Mouse (Mus musculus): ENCODE data around the gene Nyap1. TPM values are rescaled to one million over a fixed set of nuclear protein-coding genes. Genes with fewer than 3 reads are reported as not detected.
"Not testable (repeated sequence)": the region's sequence is repeated elsewhere in the genome, so short reads cannot be mapped to it uniquely, and the experiment has no call there.

The Nyap1 gene
- total RNA-seq, 2 experiments from 2014 or later: 78.5 to 83.4 TPM

DNA sequence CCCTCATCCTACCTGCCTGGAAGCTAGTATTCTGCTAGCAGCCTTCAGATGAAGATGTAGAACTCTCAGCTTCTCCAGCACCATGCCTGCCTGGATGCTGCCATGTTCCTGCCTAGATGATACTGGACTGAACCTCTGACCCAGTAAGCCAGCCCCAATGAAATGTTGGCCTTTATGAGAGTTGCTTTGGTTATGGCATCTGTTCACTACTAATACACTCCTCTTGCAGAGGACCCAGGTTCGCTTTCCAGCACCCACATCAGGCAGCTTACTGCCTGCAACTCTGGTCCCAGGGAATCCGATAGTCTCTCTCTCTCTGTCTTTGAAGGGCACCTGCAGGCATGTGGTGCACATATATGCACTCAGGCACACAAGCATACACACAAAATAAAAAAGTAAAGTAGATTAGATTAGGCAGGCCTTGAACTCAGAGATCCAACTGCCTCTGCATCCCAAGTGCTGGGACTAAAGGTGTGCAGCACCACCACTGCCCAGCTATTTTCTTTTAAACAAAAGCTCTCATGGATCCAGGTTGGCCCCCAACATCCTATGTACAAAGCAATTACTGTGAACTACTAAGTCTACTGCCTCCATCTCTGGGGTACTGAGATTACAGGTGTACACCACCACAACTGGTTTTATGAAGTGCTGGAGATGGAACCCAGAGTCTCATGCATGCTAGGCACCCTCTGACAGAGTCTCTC, 34.3 kb upstream of the Nyap1 start:
- no peak for DNase-seq (ENCODE audit: low spot score in 2 of 2)
- intact Hi-C loops (cut with DNase I): no loop called here

DNA sequence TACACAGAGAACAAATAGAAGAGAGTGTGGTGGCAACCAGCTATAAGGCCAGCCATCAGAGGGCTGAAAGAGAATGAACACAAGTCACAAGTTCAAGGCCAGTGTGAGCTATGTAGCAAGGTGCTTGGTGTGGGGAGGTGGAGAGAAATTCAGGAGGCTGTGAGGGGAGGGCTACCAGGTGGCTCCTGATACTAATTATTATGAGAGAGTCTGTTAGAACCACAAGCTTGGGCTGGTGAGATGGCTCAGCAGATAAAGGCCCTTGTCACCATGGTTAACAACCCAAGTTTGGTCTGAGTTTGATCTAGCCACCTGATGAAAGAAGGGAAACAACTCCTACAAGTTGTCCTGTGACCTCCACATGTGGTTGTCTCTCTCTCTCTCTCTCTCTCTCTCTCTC, 31.3 kb upstream of the Nyap1 start:
- DNase-seq (ENCODE audit: low spot score in 2 of 2): no peak
- intact Hi-C loops (cut with DNase I): no loop called here

DNA sequence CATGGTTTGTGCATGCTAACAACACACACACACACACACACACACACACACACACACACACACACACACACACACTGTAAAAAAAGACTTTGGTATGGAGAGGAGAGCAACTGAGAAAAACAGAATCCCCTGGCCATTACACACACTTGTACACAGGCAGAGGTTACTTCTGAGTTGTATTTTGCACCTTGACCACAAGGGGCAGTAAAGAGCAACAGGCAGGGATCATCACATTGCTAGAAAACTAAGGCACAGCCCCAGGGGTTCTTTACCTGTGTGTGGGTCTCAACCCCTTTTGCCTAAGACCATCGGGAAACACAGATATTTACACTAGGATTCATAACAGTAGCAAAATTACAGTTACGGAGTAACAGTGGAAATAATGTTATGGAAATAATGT, 29.3 kb upstream of the Nyap1 start:
- no peak for DNase-seq (ENCODE audit: low spot score in 2 of 2)
- intact Hi-C loops (cut with DNase I): no loop called here

DNA sequence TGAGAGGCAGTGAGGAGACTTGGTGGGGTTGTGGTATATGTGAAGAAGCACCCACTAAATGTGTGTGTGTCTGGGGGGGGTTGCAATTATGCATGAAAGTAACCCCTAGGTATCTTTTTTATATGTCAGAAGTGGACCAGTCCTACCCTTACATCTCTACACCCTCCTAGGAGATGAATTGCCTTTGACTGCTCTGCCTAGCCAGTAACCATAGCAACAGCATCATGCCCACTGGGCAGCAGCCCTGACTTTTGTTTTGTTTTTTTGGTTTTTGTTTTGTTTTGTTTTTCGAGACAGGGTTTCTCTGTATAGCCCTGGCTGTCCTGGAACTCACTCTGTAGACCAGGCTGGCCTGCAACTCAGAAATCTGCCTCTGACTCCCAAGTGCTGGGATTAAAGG, 27.1 kb upstream of the Nyap1 start:
- no peak for DNase-seq (ENCODE audit: low spot score in 2 of 2)
- intact Hi-C loops (cut with DNase I): loop anchor here (10.0 kb wide), 1 partner anchor 284 kb away; no protein-coding TSS in a partner anchor

GRCm38 (mm10) chr5:137766270-137766669, 24.9 kb upstream of the Nyap1 start:
- intact Hi-C loops (cut with DNase I): loop anchor here (10.0 kb wide), 1 partner anchor 281 kb away; no protein-coding TSS in a partner anchor
- no peak for DNase-seq (ENCODE audit: low spot score in 2 of 2)

GRCm38 (mm10) chr5:137764609-137765340, 23.4 kb upstream of the Nyap1 start:
- no peak for DNase-seq (ENCODE audit: low spot score in 2 of 2)
- intact Hi-C loops (cut with DNase I): loop anchor here (10.0 kb wide), 1 partner anchor 280 kb away; no protein-coding TSS in a partner anchor

DNA sequence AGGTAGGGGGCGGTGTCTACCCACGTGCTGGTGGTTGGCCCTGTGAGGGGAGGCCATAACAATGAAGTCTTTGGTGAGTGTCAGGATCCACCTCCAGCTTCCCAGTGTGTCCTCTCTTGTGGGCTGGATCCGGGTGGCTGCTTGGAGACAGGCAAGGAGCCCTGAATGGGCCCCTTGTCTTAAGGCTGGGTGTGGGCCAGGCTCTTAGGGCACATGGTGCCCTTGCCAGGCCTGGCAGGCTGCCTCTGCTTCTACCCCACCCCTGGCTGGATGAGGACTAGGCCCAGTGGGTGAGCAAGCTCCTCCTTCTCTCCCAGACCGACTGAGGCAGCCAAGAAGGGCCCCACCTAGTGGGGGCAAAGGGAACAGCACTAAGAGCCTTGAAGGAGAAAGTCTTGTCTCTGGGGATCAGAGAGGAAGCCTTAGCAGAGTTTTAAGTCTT, 18.6 kb upstream of the Nyap1 start:
- DNase-seq (ENCODE audit: low spot score in 2 of 2): peak; percentile 87 to 94
- intact Hi-C loops (cut with DNase I): loop anchor here (10.0 kb wide), 1 partner anchor 275 kb away; no protein-coding TSS in a partner anchor

- intact Hi-C loops (cut with DNase I): no loop called here
- DNase-seq (ENCODE audit: low spot score in 2 of 2): no peak
Measured at GRCm38 (mm10) chr5:137758921-137759534, 17.6 kb upstream of the Nyap1 start.

DNA sequence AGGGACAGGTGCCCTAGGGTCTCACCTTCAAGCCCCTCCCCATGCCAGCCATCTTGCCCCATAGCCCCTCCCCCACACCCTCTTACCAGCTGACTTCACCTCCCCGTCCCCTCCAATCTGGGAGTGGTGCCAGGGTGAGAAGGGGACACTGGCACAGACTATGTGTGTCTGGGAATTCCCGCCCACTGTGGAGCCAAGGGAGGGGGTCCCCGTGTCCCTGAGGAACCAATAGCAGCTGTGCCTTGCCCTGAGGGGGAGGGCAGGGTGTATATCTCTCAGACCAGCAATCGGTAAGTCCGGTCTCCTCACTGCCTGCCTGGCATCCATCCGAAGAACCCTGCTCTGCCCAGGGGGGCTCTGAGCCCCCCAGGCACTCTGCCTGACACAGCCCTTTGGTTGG, 16.5 kb upstream of the Nyap1 start:
- intact Hi-C loops (cut with DNase I): no loop called here
- peak; percentile 76 to 91 for DNase-seq (ENCODE audit: low spot score in 2 of 2)

- DNase-seq (ENCODE audit: low spot score in 2 of 2): peak; percentile 93 to 95
- intact Hi-C loops (cut with DNase I): no loop called here
Measured at GRCm38 (mm10) chr5:137756882-137757661, 15.7 kb upstream of the Nyap1 start.

DNA sequence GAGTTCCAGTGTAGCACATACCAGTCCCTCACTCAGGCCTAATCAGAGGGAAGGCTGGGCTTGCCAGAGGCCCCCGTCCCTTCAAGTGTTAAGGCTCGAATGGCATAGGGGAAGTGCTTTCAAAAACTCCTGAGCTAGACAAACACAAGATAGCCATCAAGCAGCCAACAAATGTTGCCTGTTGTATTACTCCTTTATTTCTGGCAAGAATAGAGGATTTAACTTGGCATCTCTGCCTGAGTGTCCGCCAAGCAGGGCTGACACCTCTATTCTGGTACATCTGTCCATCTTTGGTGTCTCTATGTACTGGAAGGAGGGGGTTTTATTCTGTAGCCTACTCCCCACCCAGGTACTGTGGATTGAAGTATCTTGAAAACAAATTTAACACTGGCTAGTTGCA, 14.7 kb upstream of the Nyap1 start:
- intact Hi-C loops (cut with DNase I): no loop called here
- DNase-seq (ENCODE audit: low spot score in 2 of 2): no peak

GRCm38 (mm10) chr5:137755425-137755824, 14.0 kb upstream of the Nyap1 start:
- DNase-seq (ENCODE audit: low spot score in 2 of 2): no peak
- intact Hi-C loops (cut with DNase I): no loop called here

DNA sequence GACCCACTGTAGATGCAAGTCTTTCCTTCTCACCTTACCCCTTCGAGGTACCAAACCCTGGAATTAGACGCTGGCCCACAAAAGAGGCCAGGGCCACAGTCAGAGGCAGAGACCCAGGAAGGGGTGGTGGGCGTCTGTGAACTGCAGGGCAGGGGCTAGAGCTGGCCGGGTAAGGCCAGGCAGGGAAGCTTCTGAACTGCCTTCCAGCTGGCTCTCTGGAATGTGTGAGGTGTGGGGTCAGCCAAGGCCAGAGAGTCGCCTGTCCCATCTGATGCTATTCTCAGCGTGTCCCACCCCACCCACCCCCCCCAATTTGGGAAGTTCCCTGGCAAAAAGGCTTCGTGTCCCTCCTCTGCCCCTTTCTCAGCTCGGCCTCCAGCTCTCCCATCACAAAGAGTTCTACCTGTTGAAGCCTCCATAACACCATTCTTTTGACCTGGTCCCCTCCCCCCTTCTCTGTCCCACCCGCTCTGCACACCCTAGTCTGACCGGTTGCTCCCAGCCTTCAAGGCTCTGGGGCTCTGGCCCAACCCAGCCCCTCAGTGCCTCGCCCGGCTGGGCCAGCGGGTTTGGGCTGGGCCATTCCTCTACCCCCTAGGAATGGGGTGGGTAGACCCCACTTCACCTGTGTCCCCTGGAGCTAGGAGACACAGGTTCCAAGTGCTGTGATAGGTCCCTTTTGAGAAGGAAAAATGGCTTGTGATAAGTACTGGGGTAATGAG, 11.9 kb upstream of the Nyap1 start:
- DNase-seq (ENCODE audit: low spot score in 2 of 2): no peak
- intact Hi-C loops (cut with DNase I): no loop called here

GRCm38 (mm10) chr5:137751988-137752387, 10.6 kb upstream of the Nyap1 start:
- intact Hi-C loops (cut with DNase I): no loop called here
- no peak for DNase-seq (ENCODE audit: low spot score in 2 of 2)

- intact Hi-C loops (cut with DNase I): no loop called here
- no peak for DNase-seq (ENCODE audit: low spot score in 2 of 2)
Measured at GRCm38 (mm10) chr5:137751221-137751887, 9.9 kb upstream of the Nyap1 start.

DNA sequence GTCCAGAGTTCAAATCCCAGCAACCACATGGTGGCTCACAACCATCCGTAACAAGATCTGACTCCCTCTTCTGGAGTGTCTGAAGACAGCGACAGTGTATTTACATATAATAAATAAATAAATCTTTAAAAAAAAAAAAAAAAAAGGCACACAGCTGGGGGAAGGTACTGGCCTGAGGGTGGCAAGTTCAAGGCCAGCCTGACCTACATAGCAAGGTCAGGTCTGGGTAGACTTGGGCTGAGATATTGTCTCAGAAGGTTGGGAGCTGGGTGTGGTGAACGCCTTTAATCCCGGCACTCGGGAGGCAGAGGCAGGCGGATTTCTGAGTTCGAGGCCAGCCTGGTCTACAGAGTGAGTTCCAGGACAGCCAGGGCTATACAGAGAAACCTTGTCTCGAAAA, 8.8 kb upstream of the Nyap1 start:
- DNase-seq (ENCODE audit: low spot score in 2 of 2); intact Hi-C loops (cut with DNase I): not testable (repeated sequence)

GRCm38 (mm10) chr5:137749196-137749836, 7.9 kb upstream of the Nyap1 start:
- intact Hi-C loops (cut with DNase I): loop anchor here (5.0 kb wide), 1 partner anchor 92 kb away; no protein-coding TSS in a partner anchor
- no peak for DNase-seq (ENCODE audit: low spot score in 2 of 2)

Measured in left cerebral cortex, postnatal 14 days (tissue).